Mouse (Mus musculus) lung, embryonic 14.5 days (tissue): Measurements from ENCODE around the gene Paf1. TPM values are rescaled to one million over a fixed set of nuclear protein-coding genes. Genes with fewer than 3 reads are reported as not detected.
A peak's percentile ranks its signal among the peaks of the same experiment; 100 is the strongest.

ENCODE experiments used
- ATAC-seq: fragments of 200-750 bp; cut with Nextera tagmentation; 2 replicates; pipeline ENCODE4 v1.8.0; 2017; ENCODE audit warnings: mild to moderate bottlenecking, moderate TSS enrichment, moderate library complexity; ENCODE audit not compliant: insufficient read depth
- DNase-seq: peaks from one replicate; pipeline ENCODE4 v3.0.0-alpha.2; 2015
- H3K27ac ChIP-seq: fragments of 300-500 bp; sonication (generic); 2 replicates; pipeline ENCODE4 v1.5.1; 2014; ENCODE audit warnings: low read depth, mild to moderate bottlenecking, moderate library complexity
- H3K27me3 ChIP-seq: fragments of 300-500 bp; sonication (generic); 2 replicates; pipeline ENCODE4 v1.6.1; 2014; ENCODE audit warnings: low read length, control low read depth; ENCODE audit not compliant: insufficient read depth
- H3K36me3 ChIP-seq: fragments of 300-500 bp; sonication (generic); 2 replicates; pipeline ENCODE4 v1.6.1; 2014; ENCODE audit warnings: control low read depth; ENCODE audit not compliant: insufficient read depth
- H3K4me1 ChIP-seq: fragments of 300-500 bp; sonication (generic); 2 replicates; pipeline ENCODE4 v1.6.1; 2014; ENCODE audit warnings: antibody characterized with exemption, control low read depth; ENCODE audit not compliant: insufficient read depth
- H3K4me2 ChIP-seq: fragments of 300-500 bp; sonication (generic); 2 replicates; pipeline ENCODE4 v1.6.1; 2014; ENCODE audit warnings: mild to moderate bottlenecking
- H3K4me3 ChIP-seq: fragments of 300-500 bp; sonication (generic); 2 replicates; pipeline ENCODE4 v1.5.1; 2014; ENCODE audit warnings: low read depth, low read length
- H3K9ac ChIP-seq: fragments of 300-500 bp; sonication (generic); 2 replicates; pipeline ENCODE4 v1.6.1; 2014
- H3K9me3 ChIP-seq: fragments of 300-500 bp; sonication (generic); 2 replicates; pipeline ENCODE4 v1.6.1; 2016; ENCODE audit warnings: low read depth, low read length, control low read depth
- CTCF ChIP-seq: IDR thresholded peaks from 2 replicates; pipeline ENCODE4 v1.5.1; 2016; ENCODE audit warnings: antibody characterized with exemption, low read depth
- WGBS: fragments of 180-500 bp; shearing (Covaris S2); extraction: QIAGEN DNeasy Blood & Tissue Kit; methylation state at CpG from one replicate; pipeline ENCODE4 v1.1.7; 2014; 5-methylcytosine and 5-hydroxymethylcytosine counted together
- polyA plus RNA-seq: library from polyadenylated mRNA; unstranded; fragments of >200 nt; fragmentation: Nextera tagmentation; extraction: Ambion mirVana; gene quantifications from 2 replicates; pipeline ENCODE4 v1.2.1, GENCODE M21; 2014

The Paf1 gene
- polyA plus RNA-seq, 1 experiment from 2014 or later: 75.4 TPM

- Histone ChIP-seq H3K27ac (no peak overlapping the region), H3K9me3 (no peaks in the 10 kb centered on the region), H3K9ac (no peak overlapping the region), H3K4me1 (no peaks in the 10 kb centered on the region), H3K36me3 (peaks cover 81% of the 10 kb centered on the region), H3K4me2 (no peak overlapping the region), H3K27me3 (no peaks in the 10 kb centered on the region), H3K4me3 (no peak overlapping the region)
- DNase-seq: no peak
- 0 out of 2 replicates have a peak, but pooled peaks have one; percentile 9 for TF ChIP-seq CTCF
- WGBS: 83% methylated on average over 4 of the region's 4 CpGs
- no peak for ATAC-seq
Observed at GRCm38 (mm10) chr7:28412826-28413225, 20.1 kb downstream of the Paf1 start.

- DNase-seq (no peak), ATAC-seq (no peak)
- no peak overlapping the region for H3K4me2 ChIP-seq
- no peaks in the 10 kb centered on the region for H3K27me3 ChIP-seq
- H3K9ac ChIP-seq: no peak overlapping the region
- peaks cover 84% of the 10 kb centered on the region for H3K36me3 ChIP-seq
- TF ChIP-seq CTCF: peak; percentile 34; the same call in 1 of the 2 replicates
- no peaks in the 10 kb centered on the region for H3K9me3 ChIP-seq
- no peak overlapping the region for H3K27ac ChIP-seq
- no peaks in the 10 kb centered on the region for H3K4me1 ChIP-seq
- no peak overlapping the region for H3K4me3 ChIP-seq
Observed at GRCm38 (mm10) chr7:28417368-28417767, 24.6 kb downstream of the Paf1 start.

- Histone ChIP-seq H3K4me2 (no peak overlapping the region), H3K4me1 (no peaks in the 10 kb centered on the region), H3K36me3 (peaks cover 84% of the 10 kb centered on the region), H3K9ac (no peak overlapping the region), H3K9me3 (no peaks in the 10 kb centered on the region), H3K27ac (no peak overlapping the region), H3K27me3 (no peaks in the 10 kb centered on the region), H3K4me3 (no peak overlapping the region)
- 67% methylated on average over 8 of the region's 8 CpGs for WGBS
- peak; percentile 77 for DNase-seq
- ATAC-seq: peak; percentile 75
- no peak for TF ChIP-seq CTCF
Observed at GRCm38 (mm10) chr7:28418096-28418670, 25.4 kb downstream of the Paf1 start.

DNA sequence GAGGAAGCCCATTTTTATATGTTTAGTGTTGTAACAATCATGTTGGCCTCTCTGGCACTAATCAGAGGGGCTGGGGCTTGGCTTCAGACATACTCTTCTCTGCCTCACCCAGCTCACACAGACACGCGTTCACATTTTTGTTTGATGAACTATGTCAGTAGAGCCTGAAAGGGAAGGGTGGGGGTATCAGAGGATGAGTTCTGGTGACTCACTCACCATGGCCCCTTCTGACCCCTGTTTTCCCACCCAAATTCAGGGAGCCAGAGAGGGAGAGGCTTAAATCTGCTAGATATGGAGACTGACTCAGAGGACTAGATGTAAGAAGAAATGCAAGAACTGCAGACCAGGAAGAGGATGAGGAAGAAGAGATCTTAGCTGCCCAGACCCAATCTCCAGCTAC lies 26.7 kb downstream of the Paf1 start:
- Histone ChIP-seq H3K4me2 (no peak overlapping the region), H3K36me3 (peaks cover 77% of the 10 kb centered on the region), H3K4me3 (no peak overlapping the region), H3K4me1 (no peaks in the 10 kb centered on the region), H3K27ac (no peak overlapping the region), H3K9ac (no peak overlapping the region), H3K27me3 (no peaks in the 10 kb centered on the region), H3K9me3 (no peaks in the 10 kb centered on the region)
- no peak for TF ChIP-seq CTCF
- WGBS: 98% methylated on average over 2 of the region's 2 CpGs
- DNase-seq (no peak), ATAC-seq (no peak)

- ATAC-seq (no peak), DNase-seq (no peak)
- Histone ChIP-seq H3K27me3 (no peaks in the 10 kb centered on the region), H3K4me1 (no peaks in the 10 kb centered on the region), H3K27ac (no peak overlapping the region), H3K9me3 (no peaks in the 10 kb centered on the region), H3K4me3 (no peak overlapping the region), H3K4me2 (no peak overlapping the region), H3K36me3 (peaks cover 60% of the 10 kb centered on the region), H3K9ac (no peak overlapping the region)
- WGBS: 89% methylated on average over 1 of the region's 1 CpGs
- no peak for TF ChIP-seq CTCF
Observed at GRCm38 (mm10) chr7:28423018-28423417, 30.3 kb downstream of the Paf1 start.

GRCm38 (mm10) chr7:28427738-28428137 lies 35.0 kb downstream of the Paf1 start:
- Histone ChIP-seq H3K27ac (no peak overlapping the region), H3K9me3 (no peaks in the 10 kb centered on the region), H3K4me1 (no peaks in the 10 kb centered on the region), H3K36me3 (peaks cover 30% of the 10 kb centered on the region), H3K9ac (no peak overlapping the region), H3K4me2 (no peak overlapping the region), H3K4me3 (no peak overlapping the region), H3K27me3 (no peaks in the 10 kb centered on the region)
- TF ChIP-seq CTCF: no peak
- ATAC-seq (no peak), DNase-seq (no peak)

GRCm38 (mm10) chr7:28430512-28430911 lies 37.8 kb downstream of the Paf1 start:
- Histone ChIP-seq H3K36me3 (peaks cover 26% of the 10 kb centered on the region), H3K27me3 (no peaks in the 10 kb centered on the region), H3K9me3 (no peaks in the 10 kb centered on the region), H3K9ac (no peak overlapping the region), H3K4me2 (no peak overlapping the region), H3K4me3 (no peak overlapping the region), H3K27ac (no peak overlapping the region), H3K4me1 (peaks cover 9% of the 10 kb centered on the region; the same call in 1 of the 2 replicates)
- ATAC-seq (no peak), DNase-seq (no peak)
- 64% methylated on average over 1 of the region's 1 CpGs for WGBS
- TF ChIP-seq CTCF: no peak

DNA sequence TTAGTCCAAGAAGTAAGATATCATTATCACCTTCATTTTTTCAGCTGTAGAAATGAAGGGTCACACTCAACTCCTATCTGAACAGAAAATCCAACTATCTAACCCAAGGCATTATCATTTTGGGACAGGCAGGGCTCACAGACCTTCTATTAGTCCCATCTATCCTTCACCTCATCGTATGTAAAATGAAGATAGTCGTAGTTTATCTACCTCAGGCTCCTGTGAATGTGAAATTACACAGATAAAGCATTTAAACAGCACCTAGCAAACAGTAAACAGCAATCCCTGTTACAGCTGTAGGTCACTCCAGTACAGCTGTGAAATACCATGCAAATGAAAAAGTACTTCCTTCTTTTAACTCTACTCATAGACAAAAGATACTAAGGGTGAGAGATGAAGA lies 39.5 kb downstream of the Paf1 start:
- peaks cover 9% of the 10 kb centered on the region; the same call in 1 of the 2 replicates for H3K4me1 ChIP-seq
- H3K4me3 ChIP-seq: no peak overlapping the region
- peaks cover 22% of the 10 kb centered on the region for H3K36me3 ChIP-seq
- ATAC-seq (no peak), DNase-seq (no peak)
- WGBS: 86% methylated on average over 2 of the region's 2 CpGs
- no peak overlapping the region for H3K27ac ChIP-seq
- H3K4me2 ChIP-seq: no peak overlapping the region
- H3K9ac ChIP-seq: no peak overlapping the region
- no peaks in the 10 kb centered on the region for H3K9me3 ChIP-seq
- no peaks in the 10 kb centered on the region for H3K27me3 ChIP-seq
- no peak for TF ChIP-seq CTCF
